Mouse (Mus musculus): Measurements from ENCODE around the gene Krt6b. TPM values are rescaled to one million over a fixed set of nuclear protein-coding genes. Genes with fewer than 3 reads are reported as not detected.

Gene Krt6b
- polyA plus RNA-seq, 1 experiment from 2014 or later = not detected

DNA sequence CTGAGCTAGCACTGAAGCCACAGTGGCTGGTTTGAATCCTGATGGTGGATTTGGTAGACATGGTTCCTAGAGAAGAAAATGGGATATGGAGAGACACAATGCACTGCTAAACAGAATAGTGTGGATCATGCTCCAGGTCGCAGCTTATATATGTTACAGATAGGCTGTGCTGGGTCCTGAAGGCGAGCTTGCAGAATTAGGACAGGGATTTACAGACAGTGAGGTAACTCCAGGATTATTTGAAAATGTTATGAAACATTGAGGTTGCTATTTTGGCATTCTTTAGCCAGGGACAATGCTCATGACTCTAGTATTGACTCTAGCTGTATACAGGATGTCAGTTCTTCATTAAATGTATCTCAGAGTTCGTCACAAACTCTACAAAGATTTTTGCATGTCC is 32.8 kb downstream of the Krt6b start, which contains the start of gene Gm5478:
Gm5478 (minus strand) TSS at position 101 of the 400 bp plus-strand sequence.
- Histone ChIP-seq H3K9ac (ENCODE audit: low read depth, low read length) (no peak within 1 kb of the TSS), H3K9me3 (ENCODE audit: control insufficient read depth, low read length) (no peaks in the 10 kb centered on the region), H3K36me3 (ENCODE audit: control insufficient read depth, insufficient read depth, low read length) (no peaks in the 10 kb centered on the region), H3K4me2 (replicated peaks; ENCODE audit: low read depth, low read length) (no peak within 1 kb of the TSS), H3K27ac (ENCODE audit: low read depth, low read length) (no peak within 1 kb of the TSS), H3K27me3 (ENCODE audit: control insufficient read depth, insufficient read depth, low read length) (no peaks in the 10 kb centered on the region), H3K4me1 (ENCODE audit: control insufficient read depth, insufficient read depth, low read length) (no peaks in the 10 kb centered on the region), H3K4me3 (ENCODE audit: low read length) (no peak within 1 kb of the TSS)
- WGBS = 77% methylated on average over 3 of the region's 3 CpGs
- ATAC-seq (ENCODE audit: low FRiP score, low TSS enrichment) = no peak

DNA sequence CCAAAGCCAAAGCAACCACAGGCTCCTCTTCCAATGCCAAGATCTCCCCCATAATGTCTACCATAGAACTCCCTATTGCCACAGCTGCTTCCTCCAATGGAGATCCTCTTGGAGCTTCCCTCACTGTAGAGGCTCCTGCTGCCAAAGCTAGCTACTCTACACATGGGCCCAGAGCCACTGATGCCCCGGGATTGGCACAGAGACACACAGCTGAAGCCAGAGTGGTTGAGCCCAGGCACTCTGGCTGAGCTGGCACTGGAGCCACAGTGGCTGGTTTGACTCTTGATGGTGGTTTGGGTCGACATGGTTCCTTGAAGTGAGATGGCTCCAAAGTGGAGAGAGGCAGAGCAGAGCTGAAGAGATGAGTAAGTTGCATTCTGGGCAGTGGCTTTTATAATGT is 52.2 kb downstream of the Krt6b start, which contains the start of gene Gm5414:
Gm5414 (minus strand) TSS at position 305 of the 400 bp plus-strand sequence.
- H3K4me2 ChIP-seq (replicated peaks; ENCODE audit: low read depth, low read length) = no peak within 1 kb of the TSS
- no peak for ATAC-seq (ENCODE audit: low FRiP score, low TSS enrichment)
- WGBS = 80% methylated on average over 2 of the region's 2 CpGs

More for the DNA sequence above, 52.2 kb downstream of the Krt6b start, which contains the start of gene Gm5414:
- Histone ChIP-seq H3K27me3 (ENCODE audit: control insufficient read depth, insufficient read depth, low read length) (no peaks in the 10 kb centered on the region), H3K4me3 (ENCODE audit: low read length) (no peak within 1 kb of the TSS), H3K4me1 (ENCODE audit: control insufficient read depth, insufficient read depth, low read length) (no peaks in the 10 kb centered on the region), H3K9ac (ENCODE audit: low read depth, low read length) (no peak within 1 kb of the TSS), H3K36me3 (ENCODE audit: control insufficient read depth, insufficient read depth, low read length) (no peaks in the 10 kb centered on the region), H3K27ac (ENCODE audit: low read depth, low read length) (no peak within 1 kb of the TSS), H3K9me3 (ENCODE audit: control insufficient read depth, low read length) (no peaks in the 10 kb centered on the region)

Small RNA genes within 50 kb of the gene (microRNA-seq; reads per million reads assigned to microRNA genes)
- gene Gm44323 = not detected
- not detected for gene Gm44342
- gene Gm44383 = not detected
- gene Gm44479 = not detected

Other genes with a start within 250 kb of the Krt6b start
- gene Krt87, start 241.5 kb downstream of the Krt6b start, polyA plus RNA-seq (2014; fragmentation: Nextera tagmentation; extraction: Ambion mirVana) = not detected in 2 replicates
- 0.21 TPM in 1 of 2 replicates, not detected in the other for gene Krt88, start 232.5 kb downstream of the Krt6b start, polyA plus RNA-seq (2014; fragmentation: Nextera tagmentation; extraction: Ambion mirVana)
- gene Krt81, start 216.5 kb downstream of the Krt6b start, polyA plus RNA-seq (2014; fragmentation: Nextera tagmentation; extraction: Ambion mirVana) = not detected in 2 replicates
- gene Krt86, start 206.8 kb downstream of the Krt6b start, polyA plus RNA-seq (2014; fragmentation: Nextera tagmentation; extraction: Ambion mirVana) = not detected in 2 replicates
- not detected in 2 replicates for gene Krt83, start 188.8 kb downstream of the Krt6b start, polyA plus RNA-seq (2014; fragmentation: Nextera tagmentation; extraction: Ambion mirVana)
- gene Gm49425, start 163.0 kb downstream of the Krt6b start, polyA plus RNA-seq (2014; fragmentation: Nextera tagmentation; extraction: Ambion mirVana) = not detected in 2 replicates
- gene Krt84, start 147.5 kb downstream of the Krt6b start, polyA plus RNA-seq (2014; fragmentation: Nextera tagmentation; extraction: Ambion mirVana) = not detected in 2 replicates
- gene Krt82, start 129.6 kb downstream of the Krt6b start, polyA plus RNA-seq (2014; fragmentation: Nextera tagmentation; extraction: Ambion mirVana) = not detected in 2 replicates
- 0.17 and 0.22 TPM in 2 replicates for gene Krt90, start 117.3 kb downstream of the Krt6b start, polyA plus RNA-seq (2014; fragmentation: Nextera tagmentation; extraction: Ambion mirVana)
- 0.11 and 0.23 TPM in 2 replicates for gene Krt75, start 106.4 kb downstream of the Krt6b start, polyA plus RNA-seq (2014; fragmentation: Nextera tagmentation; extraction: Ambion mirVana)
- not detected in 2 replicates for gene Gm5414, start 52.1 kb downstream of the Krt6b start, polyA plus RNA-seq (2014; fragmentation: Nextera tagmentation; extraction: Ambion mirVana)
- gene Gm5478, start 32.9 kb downstream of the Krt6b start, polyA plus RNA-seq (2014; fragmentation: Nextera tagmentation; extraction: Ambion mirVana) = not detected in 2 replicates
- gene Krt6a, start 14.0 kb upstream of the Krt6b start, polyA plus RNA-seq (2014; fragmentation: Nextera tagmentation; extraction: Ambion mirVana) = not detected in 2 replicates
- gene Krt5, start 32.6 kb upstream of the Krt6b start, polyA plus RNA-seq (2014; fragmentation: Nextera tagmentation; extraction: Ambion mirVana) = not detected in 2 replicates
- not detected in 2 replicates for gene Krt71, start 62.8 kb upstream of the Krt6b start, polyA plus RNA-seq (2014; fragmentation: Nextera tagmentation; extraction: Ambion mirVana)
- not detected in 2 replicates for gene Krt72, start 106.2 kb upstream of the Krt6b start, polyA plus RNA-seq (2014; fragmentation: Nextera tagmentation; extraction: Ambion mirVana)
- not detected in 2 replicates for gene Krt73, start 122.1 kb upstream of the Krt6b start, polyA plus RNA-seq (2014; fragmentation: Nextera tagmentation; extraction: Ambion mirVana)
- gene Krt2, start 137.9 kb upstream of the Krt6b start, polyA plus RNA-seq (2014; fragmentation: Nextera tagmentation; extraction: Ambion mirVana) = not detected in 2 replicates
- 0.93 and 1.8 TPM in 2 replicates for gene Krt1, start 170.5 kb upstream of the Krt6b start, polyA plus RNA-seq (2014; fragmentation: Nextera tagmentation; extraction: Ambion mirVana)
- 0.06 TPM in 1 of 2 replicates, not detected in the other for gene Krt77, start 189.4 kb upstream of the Krt6b start, polyA plus RNA-seq (2014; fragmentation: Nextera tagmentation; extraction: Ambion mirVana)
- not detected in 2 replicates for gene Krt76, start 212.6 kb upstream of the Krt6b start, polyA plus RNA-seq (2014; fragmentation: Nextera tagmentation; extraction: Ambion mirVana)
- gene Krt4, start 244.4 kb upstream of the Krt6b start, polyA plus RNA-seq (2014; fragmentation: Nextera tagmentation; extraction: Ambion mirVana) = 0.11 and 0.38 TPM in 2 replicates